Mouse (Mus musculus) hindbrain, embryonic 14.5 days (tissue): Measurements from ENCODE around the gene Tm9sf2. TPM values are rescaled to one million over a fixed set of nuclear protein-coding genes. Genes with fewer than 3 reads are reported as not detected.
"Not testable (repeated sequence)": the region's sequence is repeated elsewhere in the genome, so short reads cannot be mapped to it uniquely, and the experiment has no call there.

ENCODE experiments used
- ATAC-seq: fragments of 200-750 bp; cut with Nextera tagmentation; 2 replicates; pipeline ENCODE4 v1.8.0; 2017; ENCODE audit warnings: moderate number of reproducible peaks, mild to moderate bottlenecking, moderate TSS enrichment, moderate library complexity; ENCODE audit not compliant: low FRiP score
- DNase-seq: peaks from one replicate; pipeline ENCODE4 v3.0.0-alpha.2; 2015; ENCODE audit warnings: low spot score
- H3K27ac ChIP-seq: fragments of 300-500 bp; sonication (generic); 2 replicates; pipeline ENCODE4 v1.5.1; 2014; ENCODE audit warnings: mild to moderate bottlenecking, moderate library complexity
- H3K27me3 ChIP-seq: fragments of 300-500 bp; sonication (generic); 2 replicates; pipeline ENCODE4 v1.6.1; 2014; ENCODE audit warnings: mild to moderate bottlenecking, low read length, mixed read lengths; ENCODE audit not compliant: control insufficient read depth, insufficient read depth
- H3K36me3 ChIP-seq: fragments of 300-500 bp; sonication (generic); replicated peaks from 2 replicates; pipeline ENCODE4 v1.6.1; 2014; ENCODE audit not compliant: control insufficient read depth, insufficient read depth
- H3K4me1 ChIP-seq: fragments of 300-500 bp; sonication (generic); replicated peaks from 2 replicates; pipeline ENCODE4 v1.6.1; 2014; ENCODE audit warnings: antibody characterized with exemption, low read length, mixed read lengths; ENCODE audit not compliant: control insufficient read depth, insufficient read depth
- H3K4me2 ChIP-seq: fragments of 300-500 bp; sonication (generic); replicated peaks from 2 replicates; pipeline ENCODE4 v1.6.1; 2014; ENCODE audit warnings: mild to moderate bottlenecking, moderate library complexity
- H3K4me3 ChIP-seq: fragments of 300-500 bp; sonication (generic); replicated peaks from 2 replicates; pipeline ENCODE4 v1.5.1; 2014; ENCODE audit warnings: mild to moderate bottlenecking, low read length
- H3K9ac ChIP-seq: fragments of 300-500 bp; sonication (generic); 2 replicates; pipeline ENCODE4 v1.6.1; 2014
- H3K9me3 ChIP-seq: fragments of 300-500 bp; sonication (generic); 2 replicates; pipeline ENCODE4 v1.6.1; 2016; ENCODE audit warnings: low read length; ENCODE audit not compliant: control insufficient read depth
- WGBS: fragments of 180-500 bp; shearing (Covaris S2); extraction: QIAGEN DNeasy Blood & Tissue Kit; methylation state at CpG from one replicate; pipeline ENCODE4 v1.1.7; 2014; 5-methylcytosine and 5-hydroxymethylcytosine counted together
- polyA plus RNA-seq: library from polyadenylated mRNA; unstranded; fragments of >200 nt; fragmentation: Nextera tagmentation; extraction: Ambion mirVana; gene quantifications from 2 replicates; pipeline ENCODE4 v1.2.1, GENCODE M21; 2014

The Tm9sf2 gene
- polyA plus RNA-seq, result 124 and 130 TPM in 2 replicates

DNA sequence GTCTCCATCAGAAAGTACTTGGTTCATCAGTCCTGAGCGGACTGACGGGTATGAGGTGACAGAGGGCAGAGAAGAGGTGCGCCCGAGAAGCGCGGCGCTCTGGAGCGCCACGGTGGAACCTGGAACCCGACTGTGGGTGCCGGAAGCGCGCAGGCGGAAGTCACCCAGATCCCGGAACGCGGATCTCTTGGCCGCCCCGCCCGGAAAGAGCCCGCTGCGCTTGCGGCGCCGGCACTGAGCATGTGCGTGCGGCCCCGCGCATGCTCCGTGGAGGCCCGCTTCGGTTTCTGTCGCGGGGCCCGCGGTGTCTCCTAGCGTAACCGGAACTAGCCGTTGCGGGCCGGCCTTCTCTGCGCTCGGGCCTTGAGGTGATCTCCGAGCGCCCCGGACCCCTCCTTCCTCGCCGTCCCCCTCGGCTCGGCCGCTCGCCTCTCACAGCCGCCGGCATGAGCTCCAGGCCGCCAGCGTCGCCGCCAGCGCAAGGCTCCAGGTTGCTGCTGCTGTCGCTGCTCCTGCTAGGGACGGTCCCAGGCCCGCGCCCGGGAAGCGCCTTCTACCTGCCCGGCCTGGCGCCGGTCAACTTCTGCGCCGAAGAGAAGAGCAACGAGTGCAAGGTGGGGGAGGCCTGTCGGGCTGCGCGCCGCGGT, at the start of gene Tm9sf2:
Gene Tm9sf2, plus strand, starts transcription at position 217 of the 647 bp plus-strand sequence.
- Histone ChIP-seq H3K4me1 (peaks cover 30% of the 10 kb centered on the region), H3K4me3 (peak within 1 kb of the TSS; percentile 100), H3K36me3 (peaks cover 9% of the 10 kb centered on the region; the same call in 1 of the 2 replicates), H3K4me2 (peak within 1 kb of the TSS; percentile 88), H3K27me3 (no peaks in the 10 kb centered on the region), H3K27ac (peak within 1 kb of the TSS; percentile 87), H3K9ac (peak within 1 kb of the TSS; percentile 96), H3K9me3 (no peaks in the 10 kb centered on the region)
- WGBS, result under 1% methylated on average over 72 of the region's 76 CpGs
- DNase-seq (peak; percentile 93), ATAC-seq (peak; percentile 94)

GRCm38 (mm10) chr14:122057941-122058346, 48.9 kb upstream of the Tm9sf2 start:
- ATAC-seq (no peak), DNase-seq (no peak)
- no peak overlapping the region for H3K4me3 ChIP-seq
- H3K27ac ChIP-seq, result no peak overlapping the region
- H3K4me1 ChIP-seq, result no peaks in the 10 kb centered on the region
- H3K9ac ChIP-seq, result no peak overlapping the region
- no peaks in the 10 kb centered on the region for H3K36me3 ChIP-seq
- 43% methylated on average over 2 of the region's 2 CpGs for WGBS
- no peaks in the 10 kb centered on the region for H3K9me3 ChIP-seq
- no peaks in the 10 kb centered on the region for H3K27me3 ChIP-seq
- H3K4me2 ChIP-seq, result no peak overlapping the region

DNA sequence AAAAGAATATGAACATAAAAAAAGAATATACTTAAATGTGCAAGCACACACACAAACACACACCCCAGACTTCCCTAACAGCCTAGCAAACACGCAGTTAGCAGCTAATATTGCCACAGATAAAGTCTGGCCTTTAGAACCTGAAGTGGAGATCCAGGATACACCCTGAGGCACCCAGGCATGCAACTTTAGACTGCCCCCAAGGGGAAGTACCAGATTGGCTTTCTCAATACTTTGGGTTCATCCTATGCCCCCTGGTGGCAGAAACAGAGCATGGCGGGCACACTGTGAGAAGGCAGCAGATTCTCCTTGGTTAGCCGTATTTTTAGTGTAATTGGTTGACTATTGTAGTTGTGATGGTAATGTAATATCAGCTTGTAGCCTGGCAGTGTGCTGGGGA, 46.2 kb upstream of the Tm9sf2 start:
- H3K4me3 ChIP-seq, result no peak overlapping the region
- 13% methylated on average over 3 of the region's 3 CpGs for WGBS
- no peak overlapping the region for H3K4me2 ChIP-seq
- H3K4me1 ChIP-seq, result no peaks in the 10 kb centered on the region
- no peak overlapping the region for H3K27ac ChIP-seq
- no peak overlapping the region for H3K9ac ChIP-seq
- ATAC-seq, result peak; percentile 61; the same call in 1 of the 2 replicates
- DNase-seq, result peak; percentile 84
- H3K9me3 ChIP-seq, result no peaks in the 10 kb centered on the region
- H3K36me3 ChIP-seq, result no peaks in the 10 kb centered on the region
- no peaks in the 10 kb centered on the region for H3K27me3 ChIP-seq

- Histone ChIP-seq H3K4me3 (no peak overlapping the region), H3K9ac (no peak overlapping the region), H3K27ac (no peak overlapping the region), H3K27me3 (no peaks in the 10 kb centered on the region), H3K36me3 (no peaks in the 10 kb centered on the region), H3K9me3 (no peaks in the 10 kb centered on the region), H3K4me1 (no peaks in the 10 kb centered on the region), H3K4me2 (no peak overlapping the region)
- ATAC-seq (no peak), DNase-seq (no peak)
- WGBS, result 88% methylated on average over 6 of the region's 6 CpGs
These were observed 45.5 kb upstream of the Tm9sf2 start for GRCm38 (mm10) chr14:122061376-122061775.

DNA sequence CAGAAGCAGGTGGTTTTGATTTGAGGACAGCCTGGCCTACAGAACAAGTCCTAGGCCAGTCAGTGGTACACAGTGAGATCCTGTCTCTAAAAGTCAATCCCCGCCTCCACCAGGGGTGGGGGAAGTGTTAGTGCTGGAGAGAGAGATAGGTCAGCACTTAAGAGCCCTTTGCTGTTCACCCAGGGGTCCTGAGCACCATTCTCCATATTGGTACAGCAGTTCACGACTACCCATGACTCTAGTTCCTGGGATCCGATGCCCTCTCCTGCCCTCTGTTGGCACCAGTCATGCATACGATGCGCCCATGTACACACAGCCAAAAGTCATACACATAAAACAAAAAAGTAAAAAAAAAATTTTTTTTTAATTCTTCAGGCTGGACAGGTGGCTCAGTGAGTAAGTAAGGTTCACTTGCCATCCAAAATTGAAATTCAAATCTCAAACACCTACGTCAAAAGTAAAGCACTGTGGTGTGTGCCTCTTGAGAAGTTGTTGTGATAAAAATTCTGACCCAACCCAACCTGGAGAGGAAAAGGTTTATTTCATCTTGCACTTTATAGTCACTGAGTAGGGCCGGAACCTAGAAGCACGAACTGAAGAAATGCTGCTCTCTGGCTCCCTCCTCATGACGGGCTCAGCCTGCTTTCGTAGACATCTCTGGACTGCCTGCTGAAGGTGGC, 44.3 kb upstream of the Tm9sf2 start:
- no peak for ATAC-seq
- no peaks in the 10 kb centered on the region for H3K27me3 ChIP-seq
- 85% methylated on average over 10 of the region's 10 CpGs for WGBS

DNA sequence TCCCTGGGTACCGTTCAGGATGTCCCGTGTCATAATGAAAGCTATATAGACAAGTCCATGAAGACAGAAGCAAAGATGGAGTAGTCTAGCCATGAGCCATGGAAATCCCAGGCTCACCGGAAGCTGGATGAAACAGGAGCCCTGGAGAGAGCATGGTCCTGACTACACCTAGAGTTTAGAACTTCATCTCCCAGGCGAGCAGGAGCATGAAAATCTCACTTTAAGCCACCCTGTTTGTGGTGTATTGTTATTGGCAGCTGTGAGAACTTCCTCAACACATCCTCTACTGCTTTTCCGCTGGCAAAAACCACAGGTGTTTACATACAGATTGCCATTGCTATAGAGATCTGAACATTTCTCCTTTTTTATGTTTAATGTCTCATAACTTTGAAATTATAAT, 43.2 kb upstream of the Tm9sf2 start:
- H3K9ac ChIP-seq, result no peak overlapping the region
- no peaks in the 10 kb centered on the region for H3K27me3 ChIP-seq
- DNase-seq, result no peak
- no peak overlapping the region for H3K27ac ChIP-seq
- H3K36me3 ChIP-seq, result no peaks in the 10 kb centered on the region
- H3K4me3 ChIP-seq, result no peak overlapping the region
- 76% methylated on average over 5 of the region's 5 CpGs for WGBS
- no peaks in the 10 kb centered on the region for H3K9me3 ChIP-seq
- H3K4me1 ChIP-seq, result no peaks in the 10 kb centered on the region
- no peak overlapping the region for H3K4me2 ChIP-seq
- ATAC-seq, result no peak

More for the DNA sequence above, 44.3 kb upstream of the Tm9sf2 start:
- Histone ChIP-seq H3K9me3 (no peaks in the 10 kb centered on the region), H3K4me1 (no peaks in the 10 kb centered on the region), H3K4me3 (no peak overlapping the region), H3K36me3 (no peaks in the 10 kb centered on the region), H3K27ac (no peak overlapping the region), H3K9ac (no peak overlapping the region), H3K4me2 (no peak overlapping the region)
- DNase-seq, result no peak

DNA sequence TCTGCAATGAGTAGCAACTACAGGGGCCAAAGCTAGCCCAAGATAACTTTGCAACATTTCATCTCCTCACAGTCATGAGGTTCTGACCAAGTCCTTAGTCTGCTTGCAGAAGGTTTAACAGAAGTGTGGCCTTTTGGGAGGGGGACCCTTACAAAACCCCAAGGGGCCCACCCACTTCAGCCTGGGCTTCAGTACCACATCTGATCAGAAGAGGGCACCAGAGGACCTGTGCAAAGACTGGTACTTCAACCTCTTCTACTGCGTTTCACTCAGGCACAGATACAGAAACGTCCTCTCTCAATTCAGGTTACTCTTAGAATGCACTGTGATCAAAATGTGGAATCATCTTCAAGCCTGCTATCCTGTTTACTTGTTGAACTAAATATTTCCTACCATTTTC, 42.3 kb upstream of the Tm9sf2 start:
- H3K36me3 ChIP-seq, result no peaks in the 10 kb centered on the region
- ATAC-seq (no peak), DNase-seq (peak; percentile 69)
- no peaks in the 10 kb centered on the region for H3K27me3 ChIP-seq
- WGBS, result 8% methylated on average over 2 of the region's 2 CpGs
- no peak overlapping the region for H3K9ac ChIP-seq
- H3K9me3 ChIP-seq, result no peaks in the 10 kb centered on the region
- no peak overlapping the region for H3K4me2 ChIP-seq
- H3K27ac ChIP-seq, result no peak overlapping the region
- no peaks in the 10 kb centered on the region for H3K4me1 ChIP-seq
- H3K4me3 ChIP-seq, result no peak overlapping the region

DNA sequence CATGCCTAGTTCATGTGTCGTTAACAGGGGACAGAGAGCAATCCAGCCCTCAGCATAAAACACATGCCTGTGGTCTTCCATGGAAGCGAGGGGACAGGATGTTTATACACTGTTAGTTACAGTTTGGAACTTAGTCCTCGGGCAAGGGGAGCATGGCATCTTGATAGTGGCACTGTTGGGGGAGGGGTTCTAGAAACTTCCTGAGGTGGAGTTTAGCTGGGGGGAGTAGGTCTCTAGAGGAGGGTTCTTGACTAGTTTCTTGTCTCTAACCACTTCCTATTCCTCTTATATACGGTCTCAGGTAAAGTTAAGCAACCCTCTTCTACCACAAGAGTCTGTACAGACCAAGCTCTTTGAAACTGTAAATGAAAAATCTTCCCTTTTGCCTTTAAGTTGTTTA, 40.6 kb upstream of the Tm9sf2 start:
- Histone ChIP-seq H3K36me3 (no peaks in the 10 kb centered on the region), H3K9me3 (no peaks in the 10 kb centered on the region), H3K27me3 (no peaks in the 10 kb centered on the region), H3K4me2 (no peak overlapping the region), H3K27ac (no peak overlapping the region), H3K4me3 (no peak overlapping the region), H3K4me1 (no peaks in the 10 kb centered on the region), H3K9ac (no peak overlapping the region)
- ATAC-seq, result no peak
- WGBS, result 88% methylated on average over 4 of the region's 4 CpGs
- DNase-seq, result no peak

- DNase-seq, H3K27me3 ChIP-seq: not testable (repeated sequence)
- WGBS, result 30% methylated on average over 3 of the region's 3 CpGs
These were observed 38.8 kb upstream of the Tm9sf2 start for GRCm38 (mm10) chr14:122068036-122068435.

More at GRCm38 (mm10) chr14:122068036-122068435, 38.8 kb upstream of the Tm9sf2 start:
- H3K9ac ChIP-seq, H3K9me3 ChIP-seq, H3K4me3 ChIP-seq, H3K27ac ChIP-seq, ATAC-seq, H3K4me2 ChIP-seq, H3K36me3 ChIP-seq, H3K4me1 ChIP-seq: not testable (repeated sequence)
